In genomic region chr12:12940466-12941128, GRCm38 (mm10) we compare ENCODE assay signal across 8 mouse cellular contexts. TPM values are rescaled to one million over a fixed set of nuclear protein-coding genes. Genes with fewer than 3 reads are reported as not detected.
DNase-seq lines count a peak whose midpoint lies in the region; ATAC-seq and TF ChIP-seq lines count a peak whose summit lies in the region.

No protein-coding gene starts in this region.

- H3K27ac ChIP-seq in neural tube, embryonic 11.5 days (ENCODE audit: low read depth, low read length), result peak overlapping the region; percentile 95
- H3K27ac ChIP-seq in embryonic facial prominence, embryonic 14.5 days (replicated peaks; ENCODE audit: low read depth, low read length), result peak overlapping the region; percentile 78
- H3K27ac ChIP-seq in hindbrain, embryonic 11.5 days (ENCODE audit: low read depth, low read length), result peak overlapping the region; percentile 98
- peak overlapping the region; percentile 92 for H3K27ac ChIP-seq in left cerebral cortex, adult 2 months
- H3K27ac ChIP-seq in midbrain, embryonic 12.5 days (replicated peaks), result peak overlapping the region; percentile 96

- H3K4me2 ChIP-seq in neural tube, embryonic 11.5 days (ENCODE audit: low read depth), result peak overlapping the region; percentile 67
- peak overlapping the region; percentile 93 for H3K4me2 ChIP-seq in embryonic facial prominence, embryonic 14.5 days (ENCODE audit: low read depth, low read length)
- peak overlapping the region; percentile 94 for H3K4me2 ChIP-seq in hindbrain, embryonic 11.5 days (replicated peaks; ENCODE audit: low read depth, low read length)
- H3K4me2 ChIP-seq in midbrain, embryonic 12.5 days (replicated peaks), result peak overlapping the region; percentile 92

- no peaks in the 10 kb centered on the region for H3K9me3 ChIP-seq in neural tube, embryonic 11.5 days (ENCODE audit: control insufficient read depth, low read length)
- H3K9me3 ChIP-seq in embryonic facial prominence, embryonic 14.5 days (ENCODE audit: control insufficient read depth, low read length), result no peaks in the 10 kb centered on the region
- H3K9me3 ChIP-seq in hindbrain, embryonic 11.5 days (ENCODE audit: control insufficient read depth, low read length), result no peaks in the 10 kb centered on the region
- no peaks in the 10 kb centered on the region for H3K9me3 ChIP-seq in midbrain, embryonic 12.5 days

- WGBS in neural tube, embryonic 11.5 days, result 0% methylated on average over 13 of the region's 13 CpGs
- 2% methylated on average over 13 of the region's 13 CpGs for WGBS in embryonic facial prominence, embryonic 14.5 days
- 0% methylated on average over 13 of the region's 13 CpGs for WGBS in hindbrain, embryonic 11.5 days
- 0% methylated on average over 13 of the region's 13 CpGs for WGBS in midbrain, embryonic 12.5 days

- peak overlapping the region; percentile 87 for H3K4me3 ChIP-seq in neural tube, embryonic 11.5 days (ENCODE audit: low read depth, low read length)
- peak overlapping the region; percentile 75 for H3K4me3 ChIP-seq in embryonic facial prominence, embryonic 14.5 days (ENCODE audit: low read depth, low read length)
- H3K4me3 ChIP-seq in hindbrain, embryonic 11.5 days (ENCODE audit: low read depth, low read length), result peak overlapping the region; percentile 89
- peak overlapping the region; percentile 50 for H3K4me3 ChIP-seq in left cerebral cortex, adult 2 months
- peak overlapping the region; percentile 83 for H3K4me3 ChIP-seq in midbrain, embryonic 12.5 days

- peaks cover 9% of the 10 kb centered on the region for H3K4me1 ChIP-seq in neural tube, embryonic 11.5 days (ENCODE audit: control insufficient read depth, insufficient read depth, low read length)
- H3K4me1 ChIP-seq in embryonic facial prominence, embryonic 14.5 days (ENCODE audit: control insufficient read depth, insufficient read depth, low read length), result peaks cover 16% of the 10 kb centered on the region; the same call in 1 of the 2 replicates
- no peaks in the 10 kb centered on the region; the same call in 1 of the 2 replicates for H3K4me1 ChIP-seq in hindbrain, embryonic 11.5 days (replicated peaks; ENCODE audit: control insufficient read depth, insufficient read depth, low read length)
- peaks cover 30% of the 10 kb centered on the region for H3K4me1 ChIP-seq in midbrain, embryonic 12.5 days

- intact Hi-C loops in left cerebral cortex, adult 2 months (cut with DNase I), result loop anchor here (2.0 to 5.0 kb wide), 2 partner anchors 274 to 618 kb away; no protein-coding TSS in a partner anchor

- DNase-seq in neural tube, embryonic 11.5 days (ENCODE audit: low spot score), result no peak
- DNase-seq in neural tube, embryonic 10.5 days (ENCODE audit: extremely low spot score, low spot score), result no peak
- DNase-seq in embryonic facial prominence, embryonic 14.5 days (ENCODE audit: low spot score), result peak; percentile 79
- peak; percentile 69 for DNase-seq in hindbrain, embryonic 11.5 days (ENCODE audit: low spot score)
- peak; percentile 25 to 32 for DNase-seq in left cerebral cortex, adult 2 months (ENCODE audit: extremely low spot score in 1 of 2, low spot score in 2 of 2)
- DNase-seq in telencephalon, adult 2 months (ENCODE audit: low read depth, low spot score), result peak; percentile 28
- no peak for DNase-seq in gastrocnemius, postnatal 25 days

- H3K27me3 ChIP-seq in neural tube, embryonic 11.5 days (ENCODE audit: control insufficient read depth, insufficient read depth, low read length), result no peaks in the 10 kb centered on the region
- H3K27me3 ChIP-seq in embryonic facial prominence, embryonic 14.5 days (replicated peaks; ENCODE audit: control insufficient read depth, insufficient read depth, low read length), result peaks cover 4% of the 10 kb centered on the region; the same call in 1 of the 2 replicates
- no peaks in the 10 kb centered on the region for H3K27me3 ChIP-seq in hindbrain, embryonic 11.5 days (ENCODE audit: control insufficient read depth, insufficient read depth, low read length)
- peaks cover 9% of the 10 kb centered on the region; the same call in 1 of the 2 replicates for H3K27me3 ChIP-seq in midbrain, embryonic 12.5 days

- TF ChIP-seq CTCF in left cerebral cortex, adult 2 months (IDR thresholded peaks at IDR 0.05), result no peak

- peak overlapping the region; percentile 95 for H3K9ac ChIP-seq in neural tube, embryonic 11.5 days (ENCODE audit: low read length)
- peak overlapping the region; percentile 82 for H3K9ac ChIP-seq in embryonic facial prominence, embryonic 14.5 days (ENCODE audit: low read depth, low read length)
- peak overlapping the region; percentile 98 for H3K9ac ChIP-seq in hindbrain, embryonic 11.5 days (ENCODE audit: low read depth, low read length)
- peak overlapping the region; percentile 98 for H3K9ac ChIP-seq in midbrain, embryonic 12.5 days (replicated peaks)

- ATAC-seq in neural tube, embryonic 11.5 days (ENCODE audit: insufficient read depth, low FRiP score, low TSS enrichment), result peak; percentile 22
- no peak for ATAC-seq in embryonic facial prominence, embryonic 14.5 days (ENCODE audit: low read depth)
- peak; percentile 3; the same call in 1 of the 2 replicates for ATAC-seq in hindbrain, embryonic 11.5 days (ENCODE audit: low FRiP score)
- peak; percentile 25; the same call in 1 of the 2 replicates for ATAC-seq in midbrain, embryonic 12.5 days (ENCODE audit: low FRiP score, low read depth)

- H3K36me3 ChIP-seq in neural tube, embryonic 11.5 days (ENCODE audit: control insufficient read depth, insufficient read depth, low read length), result peaks cover 8% of the 10 kb centered on the region
- peaks cover 14% of the 10 kb centered on the region; the same call in 1 of the 2 replicates for H3K36me3 ChIP-seq in embryonic facial prominence, embryonic 14.5 days (ENCODE audit: control insufficient read depth, insufficient read depth, low read length)
- peaks cover 6% of the 10 kb centered on the region for H3K36me3 ChIP-seq in hindbrain, embryonic 11.5 days (ENCODE audit: control insufficient read depth, insufficient read depth, low read length)
- peaks cover 19% of the 10 kb centered on the region for H3K36me3 ChIP-seq in midbrain, embryonic 12.5 days

RNA-seq across cellular contexts. Expression of gene Mycn, which starts 1.1 kb away (rescaled TPM):
- 101 and 107 TPM in 2 replicates for polyA plus RNA-seq in neural tube, embryonic 11.5 days (2014; fragmentation: Nextera tagmentation; extraction: Ambion mirVana)
- polyA plus RNA-seq in embryonic facial prominence, embryonic 14.5 days (2014; fragmentation: Nextera tagmentation; extraction: Ambion mirVana), result 17.0 and 23.4 TPM in 2 replicates
- 81.2 and 98.1 TPM in 2 replicates for polyA plus RNA-seq in hindbrain, embryonic 11.5 days (2014; fragmentation: Nextera tagmentation; extraction: Ambion mirVana)
- 10 to 100 TPM; 10.2 to 11.1 TPM for total RNA-seq in left cerebral cortex, adult 2 months (2021)
- 94.0 and 101 TPM in 2 replicates for polyA plus RNA-seq in midbrain, embryonic 12.5 days (2016; fragmentation: Nextera tagmentation; extraction: Ambion mirVana)
- total RNA-seq in gastrocnemius, postnatal 25 days (2021), result under 1 TPM; 0.74 to 0.80 TPM

Comparison
In these comparisons a context has a peak if more than half of its experiments do, and no peak if none do; other contexts are left out.
1. DNase-seq: peak in embryonic facial prominence, embryonic 14.5 days (single experiment), hindbrain, embryonic 11.5 days (single experiment), left cerebral cortex, adult 2 months (2 of 2) and telencephalon, adult 2 months (single experiment); none in neural tube, embryonic 11.5 days (single experiment), neural tube, embryonic 10.5 days (single experiment) and gastrocnemius, postnatal 25 days (single experiment).
2. Peak in every context shown above with its lines, with median percentiles within 50 percentile points of each other: H3K27ac ChIP-seq, H3K4me2 ChIP-seq, H3K4me3 ChIP-seq and H3K9ac ChIP-seq.